ENCODE assay signal across 13 mouse cellular contexts in genomic region chr13:29826469-29826868, GRCm38 (mm10). TPM values are rescaled to one million over a fixed set of nuclear protein-coding genes. Genes with fewer than 3 reads are reported as not detected.
DNase-seq lines count a peak whose midpoint lies in the region; ATAC-seq and TF ChIP-seq lines count a peak whose summit lies in the region.
"Had no signal": no experiment of that assay in that cellular context is flagged by ENCODE, and none has a peak within 500 bp of the region (broad histone marks: within the 10 kb centered on the region; RNA-seq: fewer than 3 reads in every experiment).

No protein-coding gene starts in this region.

- WGBS in intestine, embryonic 14.5 days, result 10% methylated on average over 2 of the region's 2 CpGs
- WGBS in intestine, postnatal 0 days, result 45% methylated on average over 2 of the region's 2 CpGs
- WGBS in liver, embryonic 14.5 days (ENCODE audit: insufficient replicate concordance), result 9% methylated on average over 2 of the region's 2 CpGs

- no peak overlapping the region for H3K4me2 ChIP-seq in intestine, embryonic 14.5 days (ENCODE audit: low read length)
- no peak overlapping the region for H3K4me2 ChIP-seq in intestine, postnatal 0 days (replicated peaks; ENCODE audit: low read depth)
- H3K4me2 ChIP-seq in liver, embryonic 14.5 days (ENCODE audit: low read depth), result no peak overlapping the region
- H3K4me2 ChIP-seq: heart, embryonic 11.5 days had no signal

- TF ChIP-seq CTCF in intestine, postnatal 0 days (IDR thresholded peaks at IDR 0.05; ENCODE audit: low read depth), result no peak
- TF ChIP-seq CTCF in liver, embryonic 14.5 days (IDR thresholded peaks at IDR 0.05; ENCODE audit: low read depth), result no peak

- no peak overlapping the region for H3K4me3 ChIP-seq in intestine, embryonic 14.5 days (ENCODE audit: low read depth, low read length)
- no peak overlapping the region for H3K4me3 ChIP-seq in intestine, postnatal 0 days (ENCODE audit: low read depth, low read length)
- no peak overlapping the region for H3K4me3 ChIP-seq in liver, embryonic 14.5 days (ENCODE audit: insufficient read depth in 1 of 2, low read depth in 2 of 2, low read length in 2 of 2)
- H3K4me3 ChIP-seq: layer of hippocampus, adult 2 months had no signal

- no peaks in the 10 kb centered on the region for H3K27me3 ChIP-seq in intestine, embryonic 14.5 days (replicated peaks; ENCODE audit: control insufficient read depth, insufficient read depth, low read length)
- no peaks in the 10 kb centered on the region for H3K27me3 ChIP-seq in intestine, postnatal 0 days (replicated peaks; ENCODE audit: control insufficient read depth, insufficient read depth, low read length)
- H3K27me3 ChIP-seq in liver, embryonic 14.5 days (ENCODE audit: control insufficient read depth, insufficient read depth, low read length), result no peaks in the 10 kb centered on the region

- no peaks in the 10 kb centered on the region for H3K9me3 ChIP-seq in intestine, embryonic 14.5 days (ENCODE audit: control insufficient read depth, low read length)
- no peaks in the 10 kb centered on the region for H3K9me3 ChIP-seq in intestine, postnatal 0 days (ENCODE audit: control insufficient read depth)
- no peaks in the 10 kb centered on the region for H3K9me3 ChIP-seq in liver, embryonic 14.5 days (ENCODE audit: control insufficient read depth, low read length)

- TF ChIP-seq EP300 in liver, embryonic 14.5 days (IDR thresholded peaks at IDR 0.05; ENCODE audit: low read depth), result peak; percentile 74

- H3K4me1 ChIP-seq in intestine, embryonic 14.5 days (replicated peaks; ENCODE audit: control insufficient read depth, insufficient read depth, low read length), result peaks cover 15% of the 10 kb centered on the region; the same call in 1 of the 2 replicates
- H3K4me1 ChIP-seq in intestine, postnatal 0 days (replicated peaks; ENCODE audit: control insufficient read depth, insufficient read depth, low read length), result no peaks in the 10 kb centered on the region
- peaks cover 2 to 7% of the 10 kb centered on the region in 2 experiments; a peak in 1 of 4 replicates for H3K4me1 ChIP-seq in liver, embryonic 14.5 days (replicated peaks; ENCODE audit: control insufficient read depth in 2 of 2, insufficient read depth in 2 of 2, low read length in 1 of 2)

- H3K9ac ChIP-seq in intestine, embryonic 14.5 days (ENCODE audit: low read length), result no peak overlapping the region
- H3K9ac ChIP-seq in intestine, postnatal 0 days (ENCODE audit: low read depth, low read length), result no peak overlapping the region
- H3K9ac ChIP-seq in liver, embryonic 14.5 days (replicated peaks), result no peak overlapping the region

- H3K36me3 ChIP-seq in intestine, embryonic 14.5 days (ENCODE audit: control insufficient read depth, insufficient read depth, low read length), result no peaks in the 10 kb centered on the region
- H3K36me3 ChIP-seq in intestine, postnatal 0 days (ENCODE audit: control insufficient read depth, insufficient read depth), result no peaks in the 10 kb centered on the region
- no peaks in the 10 kb centered on the region for H3K36me3 ChIP-seq in liver, embryonic 14.5 days (replicated peaks; ENCODE audit: control insufficient read depth, insufficient read depth, low read depth)

- no peak for ATAC-seq in intestine, embryonic 14.5 days (replicated peaks; ENCODE audit: low FRiP score, low TSS enrichment, low read depth)
- ATAC-seq in intestine, postnatal 0 days, result no peak
- ATAC-seq in common myeloid progenitor, adult 5-6 weeks (replicated peaks; ENCODE audit: low read depth, poor library complexity, severe bottlenecking), result peak; percentile 72
- peak; percentile 26; the same call in 1 of the 2 replicates for ATAC-seq in liver, embryonic 14.5 days (ENCODE audit: insufficient read depth)
- ATAC-seq in activated CD4-positive, CD25-positive, alpha-beta regulatory T cell, adult 4 months, result no peak

- no peak for DNase-seq in intestine, embryonic 14.5 days (ENCODE audit: low spot score)
- peak; percentile 85 for DNase-seq in 416B (ENCODE audit: low read depth)
- DNase-seq in liver, embryonic 14.5 days (ENCODE audit: low read depth in 3 of 3, low spot score in 3 of 3), result no peak
- DNase-seq in kidney, postnatal 4 days, result no peak
- DNase-seq in thymus, postnatal 14 days, result no peak
- DNase-seq: cerebellum, adult 2 months; gastrocnemius, postnatal 10 days; kidney, adult 8-10 months had no signal

- peak overlapping the region; percentile 12; the same call in 1 of the 2 replicates for H3K27ac ChIP-seq in intestine, embryonic 14.5 days (ENCODE audit: low read depth)
- H3K27ac ChIP-seq in intestine, postnatal 0 days (ENCODE audit: low read depth, low read length), result no peak overlapping the region
- H3K27ac ChIP-seq in liver, embryonic 14.5 days, result no peak overlapping the region
- H3K27ac ChIP-seq: layer of hippocampus, adult 2 months had no signal

RNA-seq across cellular contexts. Expression of gene Cdkal1, which starts 29.0 kb away (rescaled TPM):
- 33.9 and 35.2 TPM in 2 replicates for polyA plus RNA-seq in intestine, embryonic 14.5 days (2014; fragmentation: Nextera tagmentation; extraction: Ambion mirVana)
- 13.1 and 13.5 TPM in 2 replicates for polyA plus RNA-seq in intestine, postnatal 0 days (2015; fragmentation: Nextera tagmentation; extraction: Ambion mirVana)
- total RNA-seq in common myeloid progenitor, adult 5-6 weeks (2017), result 62.7 and 73.0 TPM in 2 replicates
- 1.5 and 2.0 TPM in 2 replicates for polyA plus RNA-seq in liver, embryonic 14.5 days (2012; rRNA removed)
- polyA plus RNA-seq in liver, embryonic 14.5 days (2014; fragmentation: Nextera tagmentation; extraction: Ambion mirVana), result 7.7 and 8.4 TPM in 2 replicates
- polyA plus RNA-seq in activated CD4-positive, CD25-positive, alpha-beta regulatory T cell, adult 4 months (2017; shearing (Covaris generic)), result 10 to 100 TPM; 28.7 to 40.9 TPM

Comparison
In these comparisons a context has a peak if more than half of its experiments do, and no peak if none do; other contexts are left out.
1. ATAC-seq: peak in common myeloid progenitor, adult 5-6 weeks (single experiment) and liver, embryonic 14.5 days (single experiment); none in intestine, embryonic 14.5 days (single experiment), intestine, postnatal 0 days (single experiment) and activated CD4-positive, CD25-positive, alpha-beta regulatory T cell, adult 4 months (single experiment).